Mouse (Mus musculus) frontal cortex, postnatal 10 days (tissue): ENCODE data around the gene Zmym6.
"Not testable (repeated sequence)": the region's sequence is repeated elsewhere in the genome, so short reads cannot be mapped to it uniquely, and the experiment has no call there.

Source experiments
- DNase-seq, 2 experiments: peaks; one replicate each; pipeline ENCODE4 v3.0.0; 2022; ENCODE audit warnings: low spot score in 2 of 2, mixed read lengths in 1 of 2

Zmym6 gene

GRCm38 (mm10) chr4:127076875-127077548 lies at the start of gene Zmym6:
Zmym6 (plus strand) TSS chr4:127077383.
- peak; percentile 96 for DNase-seq

GRCm38 (mm10) chr4:127037158-127037557 lies 40.0 kb upstream of the Zmym6 start:
- DNase-seq, result no peak

DNA sequence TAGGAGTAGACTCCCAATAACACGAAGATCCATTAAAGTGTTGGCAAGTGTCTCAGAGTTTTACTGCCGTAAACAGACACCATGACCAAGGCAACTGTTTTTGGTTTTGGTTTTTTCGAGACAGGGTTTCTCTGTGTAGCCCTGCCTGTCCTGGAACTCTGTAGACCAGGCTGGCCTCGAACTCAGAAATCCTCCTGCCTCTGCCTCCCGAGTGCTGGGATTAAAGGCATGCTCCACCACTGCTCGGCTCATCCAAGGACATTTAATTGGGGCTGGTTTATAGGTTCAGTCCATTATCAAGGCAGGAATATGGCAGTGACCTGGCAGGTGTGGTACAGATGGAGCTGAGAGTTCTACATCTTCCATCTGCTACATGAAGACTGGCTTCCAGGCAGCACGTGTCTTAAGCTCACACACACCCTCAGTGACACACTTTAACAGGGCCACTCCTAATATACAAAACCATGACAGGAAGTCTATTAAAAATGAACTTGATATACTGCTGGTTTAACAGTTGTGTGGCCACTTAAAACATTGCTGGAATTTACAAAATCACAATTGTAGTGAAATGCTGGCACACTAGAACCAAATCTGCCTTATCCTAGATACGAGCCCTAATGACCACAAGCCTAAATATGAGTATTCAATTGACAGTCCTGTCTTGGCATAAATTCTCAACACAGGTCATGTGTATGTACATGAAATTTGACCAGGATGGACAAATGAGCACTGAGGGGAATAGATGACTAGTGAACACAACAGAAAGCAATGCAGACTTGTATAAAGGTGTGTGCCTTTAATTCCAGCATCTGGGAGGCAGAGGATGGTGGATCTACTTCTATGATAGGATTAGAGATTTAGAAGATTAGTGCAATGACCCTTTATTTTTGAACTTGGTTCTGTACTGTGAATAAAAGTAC lies 39.0 kb upstream of the Zmym6 start:
- no peak for DNase-seq

GRCm38 (mm10) chr4:127038828-127039349 lies 38.3 kb upstream of the Zmym6 start:
- DNase-seq, result no peak

DNA sequence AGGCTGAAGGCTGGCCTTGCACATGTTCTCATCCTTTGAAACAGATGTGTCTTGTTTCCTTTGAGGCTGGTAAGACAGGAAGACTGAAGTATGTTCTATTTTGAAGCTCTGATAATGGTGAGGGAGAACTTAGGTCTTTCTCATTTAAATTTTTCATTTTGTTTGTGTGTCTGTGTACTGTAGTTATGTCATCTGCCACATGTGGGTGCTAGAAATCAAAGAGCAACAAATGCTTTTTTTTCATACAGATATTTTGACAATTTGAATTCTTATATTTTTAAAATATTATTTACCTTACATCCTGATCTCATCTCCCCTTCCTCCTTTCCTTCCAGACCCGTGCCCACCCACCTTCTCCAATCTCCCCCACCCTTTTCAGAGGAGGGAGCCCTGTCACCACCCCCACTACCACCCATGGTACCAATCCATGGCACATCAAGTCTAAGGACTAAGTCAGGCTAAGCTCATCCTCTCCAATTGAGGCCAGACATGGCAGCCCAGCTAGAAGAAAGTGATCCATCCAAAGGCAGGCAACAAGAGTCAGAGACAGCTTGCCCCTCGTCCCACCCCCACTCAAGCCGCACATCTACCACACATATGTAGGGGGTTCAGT lies 37.2 kb upstream of the Zmym6 start:
- no peak for DNase-seq

GRCm38 (mm10) chr4:127043540-127043939 lies 33.6 kb upstream of the Zmym6 start:
- DNase-seq, result no peak

GRCm38 (mm10) chr4:127051121-127051520 lies 26.1 kb upstream of the Zmym6 start:
- no peak for DNase-seq

DNA sequence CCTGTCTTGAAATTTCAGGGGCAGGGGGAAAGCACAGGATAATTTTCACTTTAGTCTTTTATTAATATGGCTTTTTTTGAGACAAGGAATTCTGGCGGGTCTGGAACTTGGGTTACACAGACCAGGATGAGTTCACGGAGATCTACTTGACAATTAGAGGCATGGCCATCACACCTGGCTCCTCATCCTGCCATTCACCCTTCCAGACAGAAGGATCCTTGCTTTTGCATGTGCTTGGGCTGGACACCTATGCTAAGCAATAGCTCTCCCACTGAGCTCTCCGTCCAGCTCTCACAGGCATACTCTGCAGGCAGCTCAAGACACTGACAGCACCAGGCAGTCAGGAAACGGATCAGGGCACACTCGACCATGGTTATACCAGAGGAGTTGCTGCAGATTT lies 24.1 kb upstream of the Zmym6 start:
- no peak for DNase-seq

GRCm38 (mm10) chr4:127054522-127055198 lies 22.5 kb upstream of the Zmym6 start:
- no peak for DNase-seq

GRCm38 (mm10) chr4:127060585-127061290 lies 16.4 kb upstream of the Zmym6 start, which contains the start of gene Zmym1:
Zmym1 (minus strand) TSS chr4:127061152.
- peak; percentile 75 to 83 for DNase-seq

DNA sequence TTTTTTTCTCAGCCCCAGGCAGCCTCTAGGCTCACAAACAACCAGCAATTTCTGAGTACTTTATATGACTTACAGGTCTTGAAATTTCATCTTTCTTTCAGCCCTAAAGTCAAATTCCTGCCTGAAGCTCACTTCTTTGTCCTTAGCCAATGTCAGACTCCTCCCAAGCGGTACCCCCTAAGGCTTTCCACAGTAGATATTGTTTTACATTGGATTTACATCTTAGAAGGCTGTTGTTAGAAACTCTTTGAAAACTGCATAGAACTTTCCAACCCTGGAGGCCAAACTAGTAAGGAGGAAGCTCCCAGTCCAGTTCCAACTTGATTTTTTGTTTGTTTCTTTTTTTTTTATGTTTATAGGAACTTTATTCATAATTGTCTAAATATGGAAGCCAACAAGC lies 13.1 kb upstream of the Zmym6 start:
- DNase-seq, result no peak

DNA sequence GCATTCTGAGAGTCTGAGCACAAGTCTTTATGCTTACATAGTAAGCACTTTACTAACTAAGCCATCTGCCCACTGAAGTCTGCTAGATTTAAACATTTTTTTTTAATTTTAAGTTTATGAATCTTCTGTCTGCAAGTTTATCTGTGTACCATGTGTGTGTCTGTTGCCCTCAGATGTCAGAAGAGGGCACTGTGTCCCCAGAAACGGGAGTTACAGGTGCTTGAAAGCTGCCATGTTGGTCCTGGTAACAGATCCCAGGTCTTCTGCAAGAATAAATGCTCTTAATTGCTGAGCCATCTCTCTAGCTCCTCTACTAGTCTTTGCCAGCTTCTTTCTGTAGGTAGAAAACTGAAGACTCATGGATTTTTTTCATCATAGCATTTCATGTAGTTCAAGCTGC lies 2.3 kb upstream of the Zmym6 start:
- no peak for DNase-seq

DNA sequence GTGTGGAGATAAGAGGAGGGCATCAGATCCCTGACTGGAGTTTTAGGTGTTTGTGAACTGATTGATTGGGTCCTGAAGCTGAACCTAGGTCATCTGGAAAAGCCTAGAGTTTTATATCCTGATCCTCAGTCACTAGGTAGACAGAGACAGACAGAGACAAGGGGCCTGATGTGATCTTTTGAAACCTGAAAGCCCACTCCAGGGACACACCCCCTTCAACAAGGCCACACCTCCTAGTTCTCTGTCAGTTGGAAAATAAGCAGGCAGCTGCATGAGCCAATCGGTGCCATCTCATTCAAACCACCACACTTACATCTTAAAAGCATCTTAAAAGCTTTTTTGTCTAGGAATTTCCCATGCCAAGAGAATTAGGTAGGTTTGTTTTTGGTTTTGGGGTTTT lies 3.6 kb downstream of the Zmym6 start:
- DNase-seq, result no peak

GRCm38 (mm10) chr4:127083131-127083530 lies 5.9 kb downstream of the Zmym6 start:
- no peak for DNase-seq

DNA sequence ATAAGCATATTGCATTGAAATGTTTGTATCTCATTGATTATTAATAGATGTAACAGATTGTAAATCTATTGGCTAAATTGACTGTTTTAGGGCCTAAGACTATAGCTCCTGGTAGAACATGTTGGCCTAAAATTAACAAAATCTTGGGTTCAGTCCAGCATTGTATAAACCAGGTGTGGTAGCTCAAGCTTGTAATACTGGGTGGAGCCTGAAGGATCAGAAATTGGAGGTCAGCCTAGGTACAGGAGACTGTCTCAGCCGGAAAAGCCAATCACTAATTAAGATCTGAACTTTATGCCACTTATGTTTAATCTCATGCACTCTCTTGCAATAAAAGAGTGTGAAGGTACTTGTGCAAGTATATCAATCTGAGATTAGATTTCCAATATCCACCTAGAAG lies 8.6 kb downstream of the Zmym6 start:
- no peak for DNase-seq

GRCm38 (mm10) chr4:127091188-127091587 lies 14.0 kb downstream of the Zmym6 start:
- no peak for DNase-seq

GRCm38 (mm10) chr4:127095090-127095489 lies 17.9 kb downstream of the Zmym6 start:
- DNase-seq, result no peak

DNA sequence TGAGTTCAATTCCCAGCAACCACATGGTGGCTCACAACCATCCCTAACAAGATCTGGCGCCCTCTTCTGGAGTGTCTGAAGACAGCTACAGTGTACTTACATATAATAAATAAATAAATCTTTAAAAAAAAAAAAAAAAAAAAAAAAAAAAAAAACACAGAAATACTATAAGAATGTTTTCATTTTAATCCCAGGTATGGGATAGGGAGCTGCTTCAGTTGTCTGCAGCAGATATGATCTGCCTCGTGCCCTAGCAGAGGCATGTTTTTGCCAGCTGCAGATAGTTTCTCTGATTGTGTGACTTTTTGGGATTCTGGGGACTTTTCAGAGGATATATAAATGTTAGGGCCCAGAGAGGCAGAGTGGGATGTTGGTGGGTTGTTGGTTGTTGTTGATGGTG lies 22.4 kb downstream of the Zmym6 start:
- not testable (repeated sequence) for DNase-seq

GRCm38 (mm10) chr4:127107566-127107965 lies 30.4 kb downstream of the Zmym6 start:
- no peak for DNase-seq

GRCm38 (mm10) chr4:127110570-127110969 lies 33.4 kb downstream of the Zmym6 start:
- DNase-seq, result no peak

- no peak for DNase-seq
Measured at GRCm38 (mm10) chr4:127123391-127123790, 46.2 kb downstream of the Zmym6 start, which contains the start of gene Tmem35b. Tmem35b (plus strand) TSS chr4:127123691.
